Mouse (Mus musculus): Measurements from ENCODE around the gene Cd200r1. TPM values are rescaled to one million over a fixed set of nuclear protein-coding genes. Genes with fewer than 3 reads are reported as not detected.

Gene Cd200r1
- polyA plus RNA-seq, 1 experiment = 0.23 TPM

- no peak overlapping the region for H3K27ac ChIP-seq (ENCODE audit: insufficient read depth, low read depth, low read length)
- DNase-seq = no peak
- no peaks in the 10 kb centered on the region for H3K4me1 ChIP-seq (ENCODE audit: control insufficient read depth, insufficient read depth, low read length)
- WGBS = 41% methylated on average over 1 of the region's 1 CpGs
- no peak for TF ChIP-seq CTCF (conservative IDR thresholded peaks at IDR 0.05; ENCODE audit: insufficient read depth, insufficient read length, low read depth, low read length)
- no peak for TF ChIP-seq POLR2A (IDR thresholded peaks at IDR 0.05; ENCODE audit: low read depth, low read length)
- H3K4me3 ChIP-seq (ENCODE audit: insufficient read depth, low read depth, low read length) = no peak overlapping the region
- H3K36me3 ChIP-seq (ENCODE audit: control insufficient read depth, insufficient read depth, low read length) = no peaks in the 10 kb centered on the region
- H3K27me3 ChIP-seq (replicated peaks; ENCODE audit: control insufficient read depth, insufficient read depth, low read length) = no peaks in the 10 kb centered on the region
These were observed 3.7 kb upstream of the Cd200r1 start for GRCm38 (mm10) chr16:44761811-44762210.

GRCm38 (mm10) chr16:44766320-44766892 is 870 bp downstream of the Cd200r1 start:
- TF ChIP-seq POLR2A (IDR thresholded peaks at IDR 0.05; ENCODE audit: low read depth, low read length) (no peak), CTCF (conservative IDR thresholded peaks at IDR 0.05; ENCODE audit: insufficient read depth, insufficient read length, low read depth, low read length) (no peak)
- WGBS = 73% methylated on average over 9 of the region's 9 CpGs
- DNase-seq = no peak
- Histone ChIP-seq H3K4me1 (ENCODE audit: control insufficient read depth, insufficient read depth, low read length) (no peaks in the 10 kb centered on the region), H3K36me3 (ENCODE audit: control insufficient read depth, insufficient read depth, low read length) (no peaks in the 10 kb centered on the region), H3K27ac (ENCODE audit: insufficient read depth, low read depth, low read length) (no peak overlapping the region), H3K4me3 (ENCODE audit: insufficient read depth, low read depth, low read length) (no peak overlapping the region), H3K27me3 (replicated peaks; ENCODE audit: control insufficient read depth, insufficient read depth, low read length) (no peaks in the 10 kb centered on the region)

GRCm38 (mm10) chr16:44767506-44767905 is 2.0 kb downstream of the Cd200r1 start:
- 77% methylated on average over 7 of the region's 7 CpGs for WGBS
- DNase-seq = no peak
- Histone ChIP-seq H3K27ac (ENCODE audit: insufficient read depth, low read depth, low read length) (no peak overlapping the region), H3K27me3 (replicated peaks; ENCODE audit: control insufficient read depth, insufficient read depth, low read length) (no peaks in the 10 kb centered on the region), H3K4me3 (ENCODE audit: insufficient read depth, low read depth, low read length) (no peak overlapping the region), H3K36me3 (ENCODE audit: control insufficient read depth, insufficient read depth, low read length) (no peaks in the 10 kb centered on the region), H3K4me1 (ENCODE audit: control insufficient read depth, insufficient read depth, low read length) (no peaks in the 10 kb centered on the region)
- TF ChIP-seq CTCF (conservative IDR thresholded peaks at IDR 0.05; ENCODE audit: insufficient read depth, insufficient read length, low read depth, low read length) (no peak), POLR2A (IDR thresholded peaks at IDR 0.05; ENCODE audit: low read depth, low read length) (no peak)

GRCm38 (mm10) chr16:44767967-44768366 is 2.4 kb downstream of the Cd200r1 start:
- TF ChIP-seq CTCF (conservative IDR thresholded peaks at IDR 0.05; ENCODE audit: insufficient read depth, insufficient read length, low read depth, low read length) (peak; percentile 28; the same call in 1 of the 2 replicates), POLR2A (IDR thresholded peaks at IDR 0.05; ENCODE audit: low read depth, low read length) (no peak)
- no peaks in the 10 kb centered on the region for H3K27me3 ChIP-seq (replicated peaks; ENCODE audit: control insufficient read depth, insufficient read depth, low read length)
- no peaks in the 10 kb centered on the region for H3K4me1 ChIP-seq (ENCODE audit: control insufficient read depth, insufficient read depth, low read length)
- no peak overlapping the region for H3K27ac ChIP-seq (ENCODE audit: insufficient read depth, low read depth, low read length)
- H3K36me3 ChIP-seq (ENCODE audit: control insufficient read depth, insufficient read depth, low read length) = no peaks in the 10 kb centered on the region
- whole genome bisulfite sequencing = 53% methylated on average over 2 of the region's 2 CpGs
- DNase-seq = peak; percentile 12
- H3K4me3 ChIP-seq (ENCODE audit: insufficient read depth, low read depth, low read length) = no peak overlapping the region

DNA sequence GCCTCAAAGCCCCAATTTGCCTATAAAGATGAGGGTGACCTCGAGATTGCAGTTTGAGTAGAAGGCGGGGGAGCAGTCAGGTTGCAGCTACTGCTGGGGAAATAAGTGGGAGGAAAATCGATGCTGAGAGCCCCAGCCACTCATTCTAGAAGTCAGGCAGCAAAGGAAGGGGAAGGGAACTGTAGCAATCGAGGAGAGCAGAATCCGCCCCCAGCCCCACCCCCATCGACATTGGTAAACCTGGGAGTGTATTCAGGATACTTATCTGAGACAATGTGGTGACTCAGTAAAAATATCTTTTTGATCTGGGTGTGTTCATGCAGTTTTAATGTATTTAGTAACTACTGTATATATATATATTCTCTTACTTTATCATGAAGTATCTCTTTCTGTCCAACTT is 7.0 kb downstream of the Cd200r1 start:
- no peak overlapping the region for H3K4me3 ChIP-seq (ENCODE audit: insufficient read depth, low read depth, low read length)
- no peak overlapping the region for H3K27ac ChIP-seq (ENCODE audit: insufficient read depth, low read depth, low read length)
- H3K27me3 ChIP-seq (replicated peaks; ENCODE audit: control insufficient read depth, insufficient read depth, low read length) = no peaks in the 10 kb centered on the region
- H3K4me1 ChIP-seq (ENCODE audit: control insufficient read depth, insufficient read depth, low read length) = no peaks in the 10 kb centered on the region
- no peak for TF ChIP-seq POLR2A (IDR thresholded peaks at IDR 0.05; ENCODE audit: low read depth, low read length)
- no peak for TF ChIP-seq CTCF (conservative IDR thresholded peaks at IDR 0.05; ENCODE audit: insufficient read depth, insufficient read length, low read depth, low read length)
- no peak for DNase-seq
- 62% methylated on average over 6 of the region's 6 CpGs for WGBS
- no peaks in the 10 kb centered on the region for H3K36me3 ChIP-seq (ENCODE audit: control insufficient read depth, insufficient read depth, low read length)

GRCm38 (mm10) chr16:44773673-44774072 is 8.1 kb downstream of the Cd200r1 start:
- H3K4me1 ChIP-seq (ENCODE audit: control insufficient read depth, insufficient read depth, low read length) = no peaks in the 10 kb centered on the region
- TF ChIP-seq POLR2A (IDR thresholded peaks at IDR 0.05; ENCODE audit: low read depth, low read length) = no peak
- no peak for TF ChIP-seq CTCF (conservative IDR thresholded peaks at IDR 0.05; ENCODE audit: insufficient read depth, insufficient read length, low read depth, low read length)
- 83% methylated on average over 3 of the region's 3 CpGs for WGBS

GRCm38 (mm10) chr16:44774201-44774600 is 8.7 kb downstream of the Cd200r1 start:
- 78% methylated on average over 6 of the region's 6 CpGs for WGBS
- DNase-seq = no peak
- H3K27me3 ChIP-seq (replicated peaks; ENCODE audit: control insufficient read depth, insufficient read depth, low read length) = no peaks in the 10 kb centered on the region
- H3K4me1 ChIP-seq (ENCODE audit: control insufficient read depth, insufficient read depth, low read length) = no peaks in the 10 kb centered on the region
- TF ChIP-seq CTCF (conservative IDR thresholded peaks at IDR 0.05; ENCODE audit: insufficient read depth, insufficient read length, low read depth, low read length) (no peak), POLR2A (IDR thresholded peaks at IDR 0.05; ENCODE audit: low read depth, low read length) (no peak)
- no peaks in the 10 kb centered on the region for H3K36me3 ChIP-seq (ENCODE audit: control insufficient read depth, insufficient read depth, low read length)
- no peak overlapping the region for H3K27ac ChIP-seq (ENCODE audit: insufficient read depth, low read depth, low read length)
- no peak overlapping the region for H3K4me3 ChIP-seq (ENCODE audit: insufficient read depth, low read depth, low read length)

More at GRCm38 (mm10) chr16:44773673-44774072, 8.1 kb downstream of the Cd200r1 start:
- DNase-seq = no peak
- H3K4me3 ChIP-seq (ENCODE audit: insufficient read depth, low read depth, low read length) = no peak overlapping the region
- no peak overlapping the region for H3K27ac ChIP-seq (ENCODE audit: insufficient read depth, low read depth, low read length)
- no peaks in the 10 kb centered on the region for H3K27me3 ChIP-seq (replicated peaks; ENCODE audit: control insufficient read depth, insufficient read depth, low read length)
- no peaks in the 10 kb centered on the region for H3K36me3 ChIP-seq (ENCODE audit: control insufficient read depth, insufficient read depth, low read length)

Measured in kidney, adult 2 months (tissue).